Mouse (Mus musculus): ENCODE measurements around the gene Diaph2. TPM values are rescaled to one million over a fixed set of nuclear protein-coding genes. Genes with fewer than 3 reads are reported as not detected.

The Diaph2 gene
- not detected in 2 replicates for total RNA-seq (2014; fragmentation: Nextera tagmentation)
- 0.12 TPM in 1 of 2 replicates, not detected in the other for total RNA-seq (2017)
- polyA plus RNA-seq (2012), result not detected in 2 replicates

DNA sequence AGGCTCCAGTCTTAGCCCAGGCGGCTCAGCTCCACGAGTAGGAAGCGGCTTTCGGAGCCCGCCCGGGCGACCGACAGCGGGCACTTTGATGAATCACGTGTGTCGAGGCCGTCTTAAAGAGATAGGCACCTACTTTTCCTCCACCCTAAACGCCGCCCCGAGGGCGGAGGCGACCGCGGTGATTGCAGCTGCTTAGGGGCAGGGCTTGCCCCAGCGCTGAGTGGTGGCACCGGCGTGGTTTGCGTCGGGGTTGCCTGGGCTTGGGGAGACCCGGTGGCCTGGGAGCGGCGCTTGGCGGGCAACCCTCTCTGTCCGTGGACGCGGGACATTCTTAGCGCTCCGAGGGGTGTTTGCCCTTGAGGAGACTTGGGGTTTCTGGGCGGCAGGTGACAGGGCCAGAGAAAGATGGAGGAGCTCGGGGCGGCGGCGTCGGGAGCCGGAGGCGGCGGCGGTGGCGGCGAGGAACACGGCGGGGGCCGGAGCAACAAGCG, at the start of gene Diaph2:
TSS of gene Diaph2 (plus strand) at position 172 of the 491 bp plus-strand sequence.
- DNase-seq (ENCODE audit: low spot score) (no peak), ATAC-seq (ENCODE audit: extremely low read depth, insufficient number of reproducible peaks, low FRiP score, poor library complexity, severe bottlenecking) (no peak)
- H3K27me3 ChIP-seq (ENCODE audit: insufficient read depth, low read length), result no peaks in the 10 kb centered on the region
- no peak within 1 kb of the TSS for H3K4me3 ChIP-seq (ENCODE audit: low read depth, low read length)
- no peaks in the 10 kb centered on the region for H3K4me1 ChIP-seq (ENCODE audit: insufficient read depth, low read depth, low read length)
- peaks cover 4% of the 10 kb centered on the region for H3K9me3 ChIP-seq (replicated peaks)
- TF ChIP-seq CTCF (IDR thresholded peaks at IDR 0.05; ENCODE audit: low read depth, low read length) (no peak), TAL1 (conservative IDR thresholded peaks at IDR 0.05; ENCODE audit: low read depth, low read length) (no peak), POLR2AphosphoS5 (IDR thresholded peaks at IDR 0.05; ENCODE audit: insufficient replicate concordance, low read depth, low read length) (no peak), GATA1 (IDR thresholded peaks at IDR 0.05; ENCODE audit: borderline replicate concordance, low read length) (no peak), GATA2 (IDR thresholded peaks at IDR 0.05; ENCODE audit: borderline replicate concordance, low read depth, low read length) (no peak)
- H3K36me3 ChIP-seq (replicated peaks), result no peaks in the 10 kb centered on the region

DNA sequence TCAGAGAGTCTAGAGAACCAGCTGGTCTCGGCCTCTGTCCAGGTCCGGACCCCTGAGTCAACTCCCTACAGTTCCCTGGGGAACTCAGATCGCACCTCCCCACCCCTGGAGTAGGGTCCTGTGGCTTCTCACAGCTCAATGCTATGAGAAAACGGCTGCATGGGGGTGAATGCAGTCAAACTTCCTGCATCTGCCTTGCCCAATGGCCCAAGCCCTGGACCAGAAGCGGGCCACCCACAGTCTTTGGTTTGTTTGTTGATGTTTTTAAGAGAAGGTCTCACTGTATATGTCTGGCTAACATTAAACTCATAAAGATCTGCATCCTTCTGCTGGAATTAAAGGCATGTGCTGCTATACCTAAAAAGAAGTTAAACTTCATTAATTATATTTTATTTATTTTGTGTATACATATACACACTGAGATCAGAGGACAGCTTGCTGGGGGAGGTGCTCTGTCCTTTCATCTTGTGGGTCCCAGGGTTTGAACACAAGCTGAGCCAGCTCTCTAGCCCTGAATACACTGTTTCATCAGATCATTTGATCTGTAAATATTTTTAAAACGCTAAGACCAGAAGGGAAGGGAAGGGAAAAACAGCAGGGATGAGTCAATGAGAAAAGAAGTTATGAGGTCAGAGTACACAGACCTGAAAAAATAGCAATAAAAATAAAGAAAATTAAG, 47.8 kb upstream of the Diaph2 start:
- ATAC-seq (ENCODE audit: extremely low read depth, insufficient number of reproducible peaks, low FRiP score, poor library complexity, severe bottlenecking), result no peak

DNA sequence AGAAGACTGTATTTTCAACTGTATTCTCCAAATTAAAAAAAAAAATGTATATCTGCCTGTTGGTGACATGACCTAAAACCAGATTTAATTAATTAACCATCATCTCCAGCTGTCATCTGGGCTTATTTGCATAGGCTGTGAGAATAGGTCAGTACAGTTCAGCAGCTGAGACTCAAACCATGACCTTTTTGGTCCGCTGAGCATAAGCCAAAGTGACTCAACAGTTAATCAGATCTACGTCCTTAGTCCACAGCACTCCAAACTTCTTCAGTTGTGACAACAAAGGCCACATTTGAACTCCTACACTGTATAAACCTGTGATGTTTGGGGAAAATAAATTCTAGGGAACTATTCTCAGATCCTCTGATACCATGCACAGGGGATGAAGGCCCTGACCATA, 39.9 kb upstream of the Diaph2 start:
- ATAC-seq (ENCODE audit: extremely low read depth, insufficient number of reproducible peaks, low FRiP score, poor library complexity, severe bottlenecking), result no peak
- DNase-seq (ENCODE audit: low spot score), result no peak
- H3K36me3 ChIP-seq (replicated peaks), result no peaks in the 10 kb centered on the region
- H3K27me3 ChIP-seq (ENCODE audit: insufficient read depth, low read length), result no peaks in the 10 kb centered on the region
- no peaks in the 10 kb centered on the region for H3K9me3 ChIP-seq (replicated peaks)
- no peaks in the 10 kb centered on the region for H3K4me1 ChIP-seq (ENCODE audit: insufficient read depth, low read depth, low read length)
- H3K4me3 ChIP-seq (ENCODE audit: low read depth, low read length), result no peak overlapping the region
- TF ChIP-seq GATA2 (IDR thresholded peaks at IDR 0.05; ENCODE audit: borderline replicate concordance, low read depth, low read length) (no peak), POLR2AphosphoS5 (IDR thresholded peaks at IDR 0.05; ENCODE audit: insufficient replicate concordance, low read depth, low read length) (no peak), TAL1 (conservative IDR thresholded peaks at IDR 0.05; ENCODE audit: low read depth, low read length) (no peak), GATA1 (IDR thresholded peaks at IDR 0.05; ENCODE audit: borderline replicate concordance, low read length) (no peak), CTCF (IDR thresholded peaks at IDR 0.05; ENCODE audit: low read depth, low read length) (no peak)

More for the DNA sequence above, 47.8 kb upstream of the Diaph2 start:
- no peak for DNase-seq (ENCODE audit: low spot score)
- Histone ChIP-seq H3K4me3 (ENCODE audit: low read depth, low read length) (no peak overlapping the region), H3K4me1 (ENCODE audit: insufficient read depth, low read depth, low read length) (no peaks in the 10 kb centered on the region), H3K9me3 (replicated peaks) (no peaks in the 10 kb centered on the region), H3K27me3 (ENCODE audit: insufficient read depth, low read length) (no peaks in the 10 kb centered on the region), H3K36me3 (replicated peaks) (no peaks in the 10 kb centered on the region)
- no peak for TF ChIP-seq CTCF (IDR thresholded peaks at IDR 0.05; ENCODE audit: low read depth, low read length)
- no peak for TF ChIP-seq POLR2AphosphoS5 (IDR thresholded peaks at IDR 0.05; ENCODE audit: insufficient replicate concordance, low read depth, low read length)
- no peak for TF ChIP-seq GATA2 (IDR thresholded peaks at IDR 0.05; ENCODE audit: borderline replicate concordance, low read depth, low read length)
- no peak for TF ChIP-seq GATA1 (IDR thresholded peaks at IDR 0.05; ENCODE audit: borderline replicate concordance, low read length)
- no peak for TF ChIP-seq TAL1 (conservative IDR thresholded peaks at IDR 0.05; ENCODE audit: low read depth, low read length)

DNA sequence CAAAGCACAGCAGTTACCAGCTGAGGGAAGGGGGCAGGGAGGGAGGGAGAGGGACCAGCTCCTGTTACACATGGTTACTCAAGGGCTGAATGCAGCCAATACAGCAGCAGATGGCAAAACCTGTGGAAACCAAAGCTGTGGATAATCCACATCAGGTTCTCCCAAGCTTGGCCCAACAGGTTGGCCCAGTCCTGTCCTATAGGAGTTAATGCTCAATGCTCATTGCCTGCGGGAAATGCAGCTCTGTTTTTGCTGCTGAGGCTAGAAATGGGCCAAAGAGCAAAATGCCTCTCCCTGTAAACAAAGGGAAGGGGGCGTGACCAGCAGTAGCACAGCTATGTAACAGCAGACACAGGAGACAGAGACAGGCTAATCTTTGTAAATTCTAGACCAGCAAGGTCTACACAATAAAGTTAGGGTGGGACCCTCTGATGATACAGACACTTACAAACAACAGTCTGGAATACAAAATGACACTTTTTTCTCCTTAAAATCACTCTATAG, 20.8 kb upstream of the Diaph2 start:
- ATAC-seq (ENCODE audit: extremely low read depth, insufficient number of reproducible peaks, low FRiP score, poor library complexity, severe bottlenecking), result no peak
- Histone ChIP-seq H3K27me3 (ENCODE audit: insufficient read depth, low read length) (no peaks in the 10 kb centered on the region), H3K4me3 (ENCODE audit: low read depth, low read length) (no peak overlapping the region), H3K4me1 (ENCODE audit: insufficient read depth, low read depth, low read length) (no peaks in the 10 kb centered on the region), H3K9me3 (replicated peaks) (no peaks in the 10 kb centered on the region), H3K36me3 (replicated peaks) (no peaks in the 10 kb centered on the region)
- no peak for TF ChIP-seq POLR2AphosphoS5 (IDR thresholded peaks at IDR 0.05; ENCODE audit: insufficient replicate concordance, low read depth, low read length)
- no peak for DNase-seq (ENCODE audit: low spot score)

GRCm38 (mm10) chrX:129736562-129736961, 13.0 kb upstream of the Diaph2 start:
- H3K9me3 ChIP-seq (replicated peaks), result no peaks in the 10 kb centered on the region
- H3K4me3 ChIP-seq (ENCODE audit: low read depth, low read length), result no peak overlapping the region
- no peaks in the 10 kb centered on the region for H3K4me1 ChIP-seq (ENCODE audit: insufficient read depth, low read depth, low read length)
- no peaks in the 10 kb centered on the region for H3K36me3 ChIP-seq (replicated peaks)
- TF ChIP-seq TAL1 (conservative IDR thresholded peaks at IDR 0.05; ENCODE audit: low read depth, low read length) (no peak), POLR2AphosphoS5 (IDR thresholded peaks at IDR 0.05; ENCODE audit: insufficient replicate concordance, low read depth, low read length) (no peak), CTCF (IDR thresholded peaks at IDR 0.05; ENCODE audit: low read depth, low read length) (no peak), GATA2 (IDR thresholded peaks at IDR 0.05; ENCODE audit: borderline replicate concordance, low read depth, low read length) (no peak), GATA1 (IDR thresholded peaks at IDR 0.05; ENCODE audit: borderline replicate concordance, low read length) (no peak)
- no peak for DNase-seq (ENCODE audit: low spot score)
- no peaks in the 10 kb centered on the region for H3K27me3 ChIP-seq (ENCODE audit: insufficient read depth, low read length)
- no peak for ATAC-seq (ENCODE audit: extremely low read depth, insufficient number of reproducible peaks, low FRiP score, poor library complexity, severe bottlenecking)

GRCm38 (mm10) chrX:129739226-129739625, 10.3 kb upstream of the Diaph2 start:
- DNase-seq (ENCODE audit: low spot score) (no peak), ATAC-seq (ENCODE audit: extremely low read depth, insufficient number of reproducible peaks, low FRiP score, poor library complexity, severe bottlenecking) (no peak)
- TF ChIP-seq GATA1 (IDR thresholded peaks at IDR 0.05; ENCODE audit: borderline replicate concordance, low read length) (no peak), POLR2AphosphoS5 (IDR thresholded peaks at IDR 0.05; ENCODE audit: insufficient replicate concordance, low read depth, low read length) (no peak), TAL1 (conservative IDR thresholded peaks at IDR 0.05; ENCODE audit: low read depth, low read length) (no peak)
- Histone ChIP-seq H3K27me3 (ENCODE audit: insufficient read depth, low read length) (no peaks in the 10 kb centered on the region), H3K4me3 (ENCODE audit: low read depth, low read length) (no peak overlapping the region), H3K4me1 (ENCODE audit: insufficient read depth, low read depth, low read length) (no peaks in the 10 kb centered on the region), H3K9me3 (replicated peaks) (no peaks in the 10 kb centered on the region), H3K36me3 (replicated peaks) (no peaks in the 10 kb centered on the region)
